Mouse (Mus musculus) ovary, adult 18-20 months (tissue): ENCODE results near the gene Tbc1d15.

Experiments
- DNase-seq: peaks from one replicate; pipeline ENCODE4 v3.0.0; 2022; ENCODE audit warnings: low spot score, mixed read lengths

The Tbc1d15 gene

DNA sequence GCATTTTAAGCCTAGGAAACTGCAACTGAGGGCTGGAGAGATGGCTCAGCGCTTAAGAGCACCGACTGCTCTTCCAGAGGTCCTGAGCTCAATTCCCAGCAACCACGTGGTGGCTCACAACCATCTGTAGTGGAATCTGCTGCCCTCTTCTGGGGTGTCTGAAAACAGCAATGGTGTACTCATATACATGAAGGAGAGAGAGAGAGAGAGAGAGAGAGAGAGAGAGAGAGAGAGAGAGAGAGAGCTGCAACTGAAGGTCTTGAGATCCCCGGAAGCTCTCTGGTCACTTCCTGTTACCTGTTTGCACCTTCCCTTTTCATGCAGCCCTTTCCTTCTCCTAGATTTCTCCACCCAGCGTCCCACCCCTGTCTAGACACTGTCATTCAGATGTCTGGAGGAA lies 91.0 kb downstream of the Tbc1d15 start:
- no peak for DNase-seq
